Mouse (Mus musculus): ENCODE measurements around the gene Gm17324.
"Not testable (repeated sequence)": the region's sequence is repeated elsewhere in the genome, so short reads cannot be mapped to it uniquely, and the experiment has no call there.

Gene Gm17324

DNA sequence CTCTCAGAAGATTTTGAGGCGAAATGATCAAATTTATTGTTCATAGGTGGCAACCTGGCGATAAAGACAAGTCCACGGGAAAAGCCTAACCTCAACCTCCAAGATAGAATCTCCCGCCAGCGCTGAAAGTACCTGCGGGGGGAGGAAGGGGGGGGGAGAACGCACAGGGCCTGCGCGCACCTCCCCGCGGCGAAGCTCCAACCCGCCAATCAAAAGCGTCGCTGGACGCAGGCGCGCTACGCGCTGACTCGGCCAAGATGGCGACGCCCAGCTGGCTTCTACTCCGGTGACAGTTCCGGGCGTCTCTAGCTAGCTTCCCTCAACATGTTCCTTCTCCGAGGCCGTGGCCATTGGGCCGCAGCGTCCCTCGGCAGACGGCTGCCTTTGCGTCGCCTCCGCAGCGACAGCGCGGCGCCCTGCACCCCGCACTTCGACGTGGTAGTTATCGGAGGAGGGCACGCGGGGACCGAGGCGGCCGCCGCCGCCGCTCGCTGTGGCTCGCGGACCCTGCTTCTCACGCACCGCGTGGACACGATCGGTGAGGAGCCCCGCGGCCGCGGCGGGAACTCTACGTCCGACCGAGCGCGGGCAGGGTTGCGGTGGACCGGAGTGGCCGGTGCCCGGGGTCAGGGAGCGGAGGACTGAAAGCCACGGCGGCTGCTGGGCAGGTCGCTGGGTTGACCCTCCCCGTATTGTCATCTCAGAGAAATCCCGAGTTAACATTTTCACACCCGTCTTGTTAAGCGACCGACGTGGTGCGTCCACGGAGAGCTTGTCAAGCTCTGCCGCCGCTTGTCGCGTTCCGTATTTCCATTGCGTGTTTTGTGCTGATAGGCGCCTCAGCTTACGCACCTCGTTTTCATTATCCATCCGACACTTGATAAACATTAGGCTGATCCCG, at the start of gene Gm17324, which contains the start of gene Mto1:
Gm17324 (minus strand) TSS at position 814 of the 901 bp plus-strand sequence.
Mto1 (plus strand) TSS at position 236 of the 901 bp plus-strand sequence.
- DNase-seq (ENCODE audit: inconsistent age in 2 of 2, low spot score in 1 of 2), result peak; percentile 90 to 95

DNA sequence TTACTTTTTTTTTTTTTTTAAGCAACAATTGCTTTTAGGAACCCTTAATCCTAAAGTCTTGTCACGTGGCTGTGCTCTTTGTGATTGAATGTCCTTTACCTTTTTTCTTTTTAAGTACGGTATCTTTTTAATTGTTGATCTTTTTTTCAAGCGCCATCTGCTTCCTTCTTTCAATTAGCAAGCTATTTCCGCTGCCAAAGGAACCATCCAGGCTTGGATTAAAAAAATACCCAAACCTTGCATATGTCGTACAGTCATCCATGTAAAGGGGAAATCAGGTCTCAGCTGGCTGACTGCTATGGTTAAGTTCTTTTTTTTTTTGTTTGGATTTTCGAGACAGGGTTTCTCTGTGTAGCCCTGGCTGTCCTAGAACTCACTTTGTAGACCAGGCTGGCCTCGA, 44.6 kb upstream of the Gm17324 start:
- no peak for DNase-seq (ENCODE audit: inconsistent age in 2 of 2, low spot score in 1 of 2)

DNA sequence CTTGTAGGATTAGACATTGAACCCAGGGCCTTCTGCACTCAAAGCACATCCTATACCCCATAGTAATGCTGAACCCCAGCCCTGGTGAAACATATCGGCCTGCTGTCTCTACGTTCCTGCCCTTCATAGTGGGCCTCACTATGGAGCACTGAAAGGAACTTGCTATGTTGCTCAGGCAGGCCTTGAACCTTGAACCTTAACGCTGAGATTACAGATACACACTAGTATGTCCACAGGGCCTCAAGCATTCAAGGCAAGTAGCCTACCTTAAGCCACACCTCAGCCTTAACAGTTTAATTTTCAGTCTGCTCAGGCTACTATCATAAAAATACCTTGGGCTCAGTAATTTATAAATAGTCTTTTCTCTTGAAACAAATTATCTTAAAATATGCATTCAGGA, 43.7 kb upstream of the Gm17324 start:
- no peak for DNase-seq (ENCODE audit: inconsistent age in 2 of 2, low spot score in 1 of 2)

DNA sequence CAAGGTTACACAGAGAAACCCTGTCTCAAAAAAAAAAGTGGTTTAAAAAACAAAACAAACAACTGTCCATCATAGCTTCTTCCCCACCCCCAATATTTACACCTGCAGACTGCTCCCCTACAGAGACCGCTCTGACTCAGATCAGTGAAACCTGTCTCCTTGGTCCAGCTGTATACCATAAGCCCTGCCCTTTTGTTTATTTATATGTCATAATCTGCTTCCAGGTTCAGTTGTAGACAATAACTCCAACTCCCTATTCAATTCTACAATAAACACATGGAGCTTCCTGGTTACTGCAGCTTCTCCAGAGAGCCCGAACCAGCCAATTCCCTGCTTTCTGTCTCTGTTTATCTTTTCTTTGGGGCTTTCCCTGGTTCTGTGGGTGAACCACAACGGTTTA, 42.6 kb upstream of the Gm17324 start:
- no peak for DNase-seq (ENCODE audit: inconsistent age in 2 of 2, low spot score in 1 of 2)

DNA sequence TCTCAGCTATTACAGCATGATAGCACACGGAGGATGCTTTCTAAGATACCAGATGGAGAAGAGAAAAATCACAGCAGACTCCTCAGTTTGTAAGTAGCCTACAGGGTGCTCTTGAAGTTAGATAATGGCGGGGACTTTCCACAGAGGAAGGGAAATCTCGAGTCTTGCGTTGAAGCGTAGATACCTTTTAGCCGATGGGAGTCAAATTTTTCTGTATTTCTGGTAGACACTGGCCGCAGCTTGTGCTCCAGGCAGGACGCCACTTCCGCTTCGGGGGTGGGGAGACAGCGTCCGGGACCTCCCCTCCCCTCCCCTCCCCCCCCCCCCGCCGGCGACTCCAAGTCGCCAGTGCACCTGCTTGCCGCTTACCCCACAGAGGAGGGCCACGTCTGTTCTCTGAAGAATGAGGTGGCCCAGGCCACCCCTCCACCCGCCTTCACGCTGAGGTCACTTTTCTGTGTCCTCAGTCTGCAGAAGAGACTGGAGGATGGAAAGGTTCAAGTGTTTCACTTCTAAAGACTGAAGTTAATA, 40.4 kb upstream of the Gm17324 start, which contains the start of gene Eef1a1:
Eef1a1 (minus strand) TSS at position 262 of the 531 bp plus-strand sequence.
- DNase-seq (ENCODE audit: inconsistent age in 2 of 2, low spot score in 1 of 2), result peak; percentile 75 to 90

DNA sequence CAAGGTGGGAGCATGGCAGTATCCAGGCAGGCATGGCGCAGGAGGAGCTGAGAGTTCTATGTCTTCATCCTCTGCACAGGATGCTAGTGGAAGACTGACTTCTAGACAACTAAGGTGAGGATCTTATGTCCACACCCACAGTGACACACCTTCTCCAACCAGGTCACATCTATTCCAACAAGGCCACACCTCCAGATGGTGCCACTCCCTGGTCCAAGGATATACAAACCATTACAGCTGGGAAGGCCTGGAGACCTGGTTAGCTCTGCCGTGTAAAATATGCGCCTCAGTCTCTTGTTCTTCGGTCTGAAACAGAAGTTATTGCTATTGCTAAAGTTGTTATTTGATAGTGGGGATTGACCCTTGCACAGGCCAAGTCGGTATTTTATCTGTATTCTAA, 39.4 kb upstream of the Gm17324 start:
- not testable (repeated sequence) for DNase-seq (ENCODE audit: inconsistent age in 2 of 2, low spot score in 1 of 2)

DNA sequence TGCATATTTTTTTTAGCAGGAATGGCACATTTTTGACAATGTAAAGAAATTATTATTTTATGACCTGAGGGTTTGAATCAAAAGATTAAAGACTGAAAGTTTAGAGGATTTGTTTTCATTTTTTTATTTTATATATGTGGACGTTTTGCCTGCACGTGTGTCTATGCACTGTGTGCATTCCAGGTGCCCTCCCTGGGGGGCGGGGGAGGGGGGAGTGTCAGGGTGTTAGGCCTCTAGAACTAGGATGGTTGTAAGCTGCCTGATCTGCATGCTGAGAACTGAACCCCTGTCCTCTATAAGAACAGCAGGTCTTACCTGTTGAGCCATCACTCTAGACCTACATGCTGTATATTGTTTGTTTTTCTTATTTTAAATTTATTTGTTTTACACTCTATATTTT, 36.1 kb upstream of the Gm17324 start:
- DNase-seq (ENCODE audit: inconsistent age in 2 of 2, low spot score in 1 of 2), result no peak

DNA sequence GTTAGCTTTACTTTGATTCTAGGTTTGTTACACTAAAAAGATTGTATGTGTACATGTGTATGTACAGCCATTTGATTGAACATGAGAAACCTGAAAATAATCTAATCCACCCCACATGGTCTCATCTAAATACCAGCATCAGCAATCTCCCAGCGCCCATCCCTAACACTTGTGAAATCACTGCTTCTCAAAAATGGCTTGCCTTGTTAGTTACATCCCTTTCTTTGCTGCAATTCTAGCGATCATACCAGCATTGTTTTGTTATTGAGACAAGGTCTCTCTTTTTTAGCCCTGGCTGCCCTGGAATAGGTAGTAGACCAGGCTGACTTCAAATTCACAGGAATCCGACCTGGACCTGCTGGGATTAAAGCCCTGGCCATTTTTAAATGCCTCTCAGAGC, 33.8 kb upstream of the Gm17324 start:
- DNase-seq (ENCODE audit: inconsistent age in 2 of 2, low spot score in 1 of 2), result no peak

DNA sequence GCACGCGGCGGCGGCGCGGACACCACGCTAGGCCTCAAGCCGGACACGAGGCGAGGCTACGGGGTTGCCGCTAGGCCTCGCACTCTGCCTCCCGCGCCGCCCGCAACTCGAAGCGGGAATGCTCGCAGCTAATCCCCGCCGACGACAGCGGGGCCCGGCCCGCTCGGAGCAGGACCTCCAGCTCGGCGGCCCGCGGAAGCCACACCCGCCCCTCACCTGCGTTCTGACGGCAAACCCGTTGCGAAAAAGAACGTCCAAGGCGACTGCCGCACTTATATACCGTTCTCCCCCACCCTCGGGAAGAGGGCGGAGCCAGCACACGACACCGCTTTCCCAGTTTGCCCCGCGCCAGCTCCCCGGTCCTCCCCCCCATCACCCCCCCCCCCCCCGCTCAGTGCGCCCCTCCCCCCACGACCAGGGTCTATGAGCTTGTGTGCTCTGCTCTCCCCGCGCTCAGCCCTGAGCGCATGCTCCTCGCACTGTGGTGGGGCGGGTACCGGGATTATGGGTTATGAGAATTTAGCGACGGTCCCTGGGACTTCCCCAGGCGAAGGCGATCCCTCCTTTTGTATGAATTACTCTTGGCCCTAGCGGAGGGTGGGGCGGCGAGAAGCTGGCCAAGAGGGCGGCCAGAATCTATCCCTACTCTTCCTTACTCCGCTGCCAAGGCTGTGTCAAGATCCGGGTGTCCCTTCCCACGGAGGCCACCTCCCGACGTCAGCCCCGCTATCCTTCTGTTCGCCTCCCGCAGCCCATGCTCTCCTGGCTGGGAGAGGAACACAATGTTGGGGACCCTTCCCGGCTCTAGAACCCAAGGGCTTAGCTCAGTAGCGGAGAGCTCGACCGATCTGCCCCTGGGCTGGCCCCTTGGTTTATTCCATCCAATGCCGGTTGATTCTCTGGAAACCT, 33.1 kb upstream of the Gm17324 start:
- DNase-seq (ENCODE audit: inconsistent age in 2 of 2, low spot score in 1 of 2), result peak; percentile 98 to 99

DNA sequence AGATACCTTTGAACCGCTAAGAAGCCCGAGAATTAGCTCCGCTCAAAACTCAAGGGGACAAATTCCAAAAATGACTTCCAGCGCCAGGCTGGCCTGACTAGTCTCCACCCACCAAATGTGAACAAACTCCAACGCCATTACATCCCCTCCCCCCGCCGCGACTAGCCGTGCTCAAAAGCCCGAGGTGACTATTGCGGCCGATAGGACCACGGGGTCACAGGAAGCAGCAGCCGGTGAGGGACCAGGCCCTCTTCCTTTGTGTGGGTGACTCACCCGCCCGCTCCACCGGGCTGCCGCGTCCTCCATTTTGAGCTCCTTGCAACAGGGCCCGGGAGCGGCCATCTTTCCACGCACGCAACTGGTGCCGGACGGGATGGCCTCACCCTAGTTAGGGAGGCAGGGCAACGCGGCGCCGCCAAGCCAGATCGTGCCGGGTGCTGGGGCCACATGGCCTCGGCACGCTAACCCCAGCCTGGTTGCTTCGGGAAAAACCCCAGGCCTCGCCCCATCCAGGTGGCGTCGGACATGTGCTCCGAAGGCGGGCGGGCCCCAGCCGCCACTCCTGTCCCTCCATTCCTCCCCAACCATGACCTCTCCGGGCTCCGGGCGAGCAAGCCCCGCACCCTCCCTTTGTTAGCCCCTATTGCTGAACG, 32.2 kb upstream of the Gm17324 start:
- DNase-seq (ENCODE audit: inconsistent age in 2 of 2, low spot score in 1 of 2), result peak; percentile 88 to 93

DNA sequence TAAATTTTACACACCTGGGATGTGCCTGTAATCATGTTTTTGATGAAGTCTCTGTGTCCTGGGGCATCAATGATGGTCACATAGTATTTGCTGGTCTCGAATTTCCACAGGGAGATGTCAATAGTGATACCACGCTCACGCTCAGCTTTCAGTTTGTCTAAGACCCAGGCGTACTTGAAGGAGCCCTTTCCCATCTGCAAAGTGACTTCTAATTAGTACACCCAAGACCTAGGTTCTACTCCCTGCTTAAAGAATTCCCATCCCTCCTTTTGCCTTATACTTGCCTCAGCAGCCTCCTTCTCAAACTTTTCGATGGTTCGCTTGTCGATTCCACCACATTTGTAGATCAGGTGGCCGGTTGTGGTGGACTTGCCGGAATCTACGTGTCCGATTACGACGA, 31.6 kb upstream of the Gm17324 start:
- DNase-seq (ENCODE audit: inconsistent age in 2 of 2, low spot score in 1 of 2), result peak in 1 of 2 experiments; percentile 66

DNA sequence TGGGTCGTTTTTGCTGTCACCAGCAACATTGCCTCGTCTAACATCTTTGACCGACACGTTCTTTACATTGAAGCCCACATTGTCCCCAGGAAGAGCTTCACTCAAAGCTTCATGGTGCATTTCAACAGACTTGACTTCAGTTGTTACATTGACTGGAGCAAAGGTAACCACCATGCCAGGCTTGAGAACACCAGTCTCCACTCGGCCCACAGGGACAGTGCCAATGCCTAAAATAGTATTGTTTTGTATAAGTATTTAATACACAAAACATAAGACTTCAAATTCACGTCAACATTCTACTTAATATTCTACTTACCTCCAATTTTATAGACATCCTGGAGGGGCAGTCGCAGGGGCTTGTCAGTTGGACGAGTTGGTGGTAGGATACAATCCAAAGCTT, 30.7 kb upstream of the Gm17324 start:
- not testable (repeated sequence) for DNase-seq (ENCODE audit: inconsistent age in 2 of 2, low spot score in 1 of 2)

DNA sequence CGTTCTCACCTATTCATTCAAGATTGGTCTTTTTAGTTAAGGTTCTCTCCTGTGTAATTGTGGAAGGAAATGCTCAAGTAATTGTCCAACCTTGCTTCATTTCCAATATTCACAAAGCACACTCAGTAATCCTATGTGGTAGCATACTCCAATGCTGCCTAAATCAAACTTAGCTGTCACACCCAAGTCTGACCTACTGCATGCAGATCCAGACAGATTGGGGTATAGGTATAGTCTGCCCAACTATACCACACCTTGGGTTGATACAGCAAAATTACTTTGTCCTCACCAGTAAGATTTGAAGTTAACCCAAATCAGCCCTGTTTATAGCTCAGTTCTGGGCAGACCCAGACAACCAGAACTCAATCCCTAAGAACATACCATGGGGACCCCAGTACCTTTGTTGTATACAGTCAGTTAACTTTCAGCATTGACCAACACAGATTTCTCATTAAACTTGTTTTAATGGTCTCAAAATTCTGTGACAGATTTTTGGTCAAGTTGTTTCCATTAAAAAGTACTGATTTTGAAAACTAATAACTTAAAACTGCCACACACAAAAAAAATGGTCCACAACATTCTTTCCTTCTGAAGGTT, 29.5 kb upstream of the Gm17324 start:
- DNase-seq (ENCODE audit: inconsistent age in 2 of 2, low spot score in 1 of 2), result peak in 1 of 2 experiments; percentile 54

DNA sequence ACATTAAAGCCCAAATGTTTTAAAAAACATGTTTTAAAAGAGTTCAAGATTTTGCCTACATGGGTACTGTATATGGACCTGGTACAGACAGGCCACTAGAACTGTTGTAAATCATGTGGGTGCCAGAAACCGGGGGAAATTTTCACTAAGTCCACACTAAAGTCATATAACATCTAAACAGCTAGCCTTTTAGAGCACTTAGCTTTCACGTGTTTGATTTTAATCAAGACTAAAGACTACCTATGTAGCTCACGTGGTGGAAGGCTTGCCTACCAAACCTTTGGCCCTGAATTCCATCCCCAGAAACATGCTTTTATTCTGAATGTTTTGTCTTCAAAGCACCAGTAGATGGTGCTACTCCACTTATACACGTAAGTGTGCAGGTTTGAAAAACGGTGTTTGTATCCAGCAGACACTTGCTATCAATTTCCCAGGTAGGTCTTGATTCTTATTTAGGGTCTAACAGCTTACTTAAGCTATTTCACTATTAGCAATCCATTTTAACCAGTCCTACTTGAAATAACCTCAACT, 28.5 kb upstream of the Gm17324 start:
- peak in 1 of 2 experiments; percentile 67 for DNase-seq (ENCODE audit: inconsistent age in 2 of 2, low spot score in 1 of 2)

DNA sequence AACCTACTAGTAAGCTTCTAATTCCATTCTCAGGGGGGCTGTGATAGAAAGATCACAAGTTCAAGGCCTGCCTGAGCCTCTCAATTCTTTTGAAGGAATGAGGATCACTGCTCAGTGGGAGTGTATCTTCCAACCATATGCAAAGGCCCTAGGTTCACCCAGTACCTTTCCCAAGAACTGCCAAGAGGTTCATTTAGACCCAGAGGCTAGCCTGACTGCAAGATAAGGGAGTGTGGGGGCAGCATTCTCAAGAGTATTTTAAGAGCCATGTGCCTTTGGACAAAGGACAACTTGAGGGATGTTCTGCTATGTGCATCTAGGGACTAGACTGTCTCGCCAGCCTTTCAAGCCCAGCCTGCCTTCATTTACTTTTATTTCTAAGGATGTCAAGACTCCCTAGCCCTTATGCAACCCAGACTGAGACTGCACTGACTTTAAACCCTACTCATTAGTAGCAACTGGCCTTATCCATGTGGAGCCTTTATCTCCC, 28.0 kb upstream of the Gm17324 start:
- peak in 1 of 2 experiments; percentile 65 for DNase-seq (ENCODE audit: inconsistent age in 2 of 2, low spot score in 1 of 2)

DNA sequence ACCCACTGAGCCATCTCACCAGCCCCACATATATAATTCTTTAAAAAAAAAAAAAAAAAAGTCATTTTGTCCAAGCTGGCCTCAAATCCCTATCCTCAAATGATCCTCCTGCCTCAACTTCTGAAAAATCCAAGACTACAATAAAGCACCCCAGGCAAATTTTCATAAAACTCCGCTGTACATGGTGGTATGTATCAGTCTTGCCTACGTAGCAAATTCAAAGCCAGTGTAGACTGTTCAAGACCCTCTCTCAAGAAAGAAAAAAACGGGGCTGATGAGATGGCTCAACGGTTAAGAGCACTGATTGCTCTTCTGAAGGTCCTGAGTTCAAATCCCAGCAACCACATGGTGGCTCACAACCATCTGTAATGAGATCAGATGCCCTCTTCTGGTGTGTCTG, 27.3 kb upstream of the Gm17324 start:
- peak in 1 of 2 experiments; percentile 42 for DNase-seq (ENCODE audit: inconsistent age in 2 of 2, low spot score in 1 of 2)

DNA sequence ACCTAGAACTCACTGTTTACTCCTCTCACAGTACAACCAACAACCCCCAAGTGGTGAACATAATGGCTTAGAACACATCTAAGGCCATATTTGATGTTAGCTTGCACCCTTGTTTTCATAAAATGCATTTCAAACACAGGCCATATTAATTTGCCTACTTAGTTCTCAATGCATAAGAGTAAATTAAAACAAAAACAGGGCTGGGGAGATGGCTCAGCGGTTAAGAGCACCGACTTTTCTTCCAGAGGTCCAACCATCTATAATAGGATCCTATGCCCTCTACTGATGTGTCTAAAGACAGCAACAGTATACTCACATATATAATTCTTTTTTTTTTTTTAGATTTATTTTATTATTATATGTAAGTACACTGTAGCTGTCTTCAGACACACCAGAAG, 26.8 kb upstream of the Gm17324 start:
- no peak for DNase-seq (ENCODE audit: inconsistent age in 2 of 2, low spot score in 1 of 2)

DNA sequence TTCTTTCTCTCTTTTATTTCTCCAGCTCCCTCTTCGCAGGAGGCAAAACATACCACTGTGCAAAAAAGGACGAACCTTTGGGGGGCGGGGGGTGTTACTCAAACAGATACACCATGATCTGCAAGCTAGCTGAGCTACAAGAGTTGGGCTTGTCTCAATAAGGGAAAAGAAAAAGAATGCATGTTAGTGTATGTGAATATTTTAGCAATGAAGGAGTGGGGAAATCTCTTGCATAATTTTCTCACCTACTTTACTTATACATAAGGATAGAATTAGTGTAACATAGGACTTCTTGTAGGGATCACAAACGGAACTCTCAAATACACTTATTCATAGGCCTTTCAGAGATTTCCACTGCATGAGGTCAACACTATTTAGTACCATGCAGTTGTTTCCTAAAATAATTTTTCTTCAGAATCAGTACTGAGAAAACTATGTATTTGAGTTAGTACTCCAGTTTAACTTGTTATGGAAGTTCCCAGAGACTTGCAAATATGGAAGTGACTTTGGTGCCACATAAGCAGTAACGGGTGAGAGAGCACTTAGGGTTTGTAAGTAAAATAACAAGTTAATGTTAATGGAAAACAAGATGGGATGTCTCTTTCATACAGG, 26.3 kb upstream of the Gm17324 start:
- DNase-seq (ENCODE audit: inconsistent age in 2 of 2, low spot score in 1 of 2), result peak in 1 of 2 experiments; percentile 27

DNA sequence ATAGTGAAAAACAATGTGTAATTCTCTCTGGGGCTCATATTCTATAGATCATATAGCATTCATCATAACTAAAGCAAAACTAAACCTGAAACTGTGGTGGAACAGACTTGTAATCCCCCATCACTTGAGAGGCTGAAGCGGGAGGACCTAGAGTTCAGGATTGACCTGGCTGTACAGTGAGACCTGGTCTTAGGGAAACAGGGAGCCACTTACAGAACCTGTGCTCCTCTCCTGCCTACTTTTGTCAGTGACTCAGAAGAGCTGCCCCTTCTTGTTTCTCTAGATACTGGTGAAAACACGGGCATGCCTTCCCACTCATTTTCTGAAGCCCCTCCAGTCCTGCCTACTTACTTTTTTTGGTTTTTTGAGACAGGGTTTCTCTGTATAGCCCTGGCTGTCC, 25.7 kb upstream of the Gm17324 start:
- DNase-seq (ENCODE audit: inconsistent age in 2 of 2, low spot score in 1 of 2), result no peak

All from adrenal gland, adult (tissue).